Mouse (Mus musculus) kidney, embryonic 14.5 days (tissue): ENCODE measurements at regions not wholly inside any gene's neighbourhood (a gene's known extent, or its start where the extent isn't known, plus 50 kb on each side); places are given as distances from the start of the nearest gene placed in this dataset.
"Not testable (repeated sequence)": the region's sequence is repeated elsewhere in the genome, so short reads cannot be mapped to it uniquely, and the experiment has no call there.

Experiments
- ATAC-seq: fragments of 200-750 bp; cut with Nextera tagmentation; 2 replicates; pipeline ENCODE4 v1.8.0; 2017; ENCODE audit warnings: moderate number of reproducible peaks, mild to moderate bottlenecking, moderate TSS enrichment, moderate library complexity; ENCODE audit not compliant: low FRiP score, low TSS enrichment
- H3K27ac ChIP-seq: fragments of 300-500 bp; sonication (generic); 2 replicates; pipeline ENCODE4 v1.5.1; 2014; ENCODE audit warnings: low read depth, mild to moderate bottlenecking, low read length, moderate library complexity, mixed read lengths
- H3K27me3 ChIP-seq: fragments of 300-500 bp; sonication (generic); 2 replicates; pipeline ENCODE4 v1.6.1; 2014; ENCODE audit warnings: mild to moderate bottlenecking, low read length; ENCODE audit not compliant: control insufficient read depth, insufficient read depth
- H3K36me3 ChIP-seq: fragments of 300-500 bp; sonication (generic); 2 replicates; pipeline ENCODE4 v1.6.1; 2014; ENCODE audit warnings: low read length, mixed read lengths; ENCODE audit not compliant: control insufficient read depth, insufficient read depth
- H3K4me1 ChIP-seq: fragments of 300-500 bp; sonication (generic); 2 replicates; pipeline ENCODE4 v1.6.1; 2014; ENCODE audit warnings: low read length, mixed read lengths; ENCODE audit not compliant: control insufficient read depth, insufficient read depth
- H3K4me2 ChIP-seq: fragments of 300-500 bp; sonication (generic); replicated peaks from 2 replicates; pipeline ENCODE4 v1.6.1; 2014; ENCODE audit warnings: low read depth, mild to moderate bottlenecking, low read length
- H3K4me3 ChIP-seq: fragments of 300-500 bp; sonication (generic); 2 replicates; pipeline ENCODE4 v1.5.1; 2014; ENCODE audit warnings: mild to moderate bottlenecking, low read length
- H3K9ac ChIP-seq: fragments of 300-500 bp; sonication (generic); 2 replicates; pipeline ENCODE4 v1.6.1; 2014; ENCODE audit warnings: low read depth, mild to moderate bottlenecking, low read length, moderate library complexity
- H3K9me3 ChIP-seq: fragments of 300-500 bp; sonication (generic); 2 replicates; pipeline ENCODE4 v1.6.1; 2016; ENCODE audit warnings: low read length; ENCODE audit not compliant: control insufficient read depth
- WGBS: fragments of 180-500 bp; shearing (Covaris S2); extraction: QIAGEN DNeasy Blood & Tissue Kit; methylation state at CpG from one replicate; pipeline ENCODE4 v1.1.7; 2014; 5-methylcytosine and 5-hydroxymethylcytosine counted together

GRCm38 (mm10) chr5:74800351-74800750 lies 97.6 kb upstream of the Lnx1 start:
- Histone ChIP-seq H3K27me3 (0 out of 2 replicates have a peak, but pooled peaks cover 7% of the 10 kb centered on the region), H3K4me2 (no peak overlapping the region), H3K36me3 (no peaks in the 10 kb centered on the region), H3K9ac (no peak overlapping the region), H3K9me3 (no peaks in the 10 kb centered on the region), H3K4me3 (no peak overlapping the region), H3K4me1 (peaks cover 12% of the 10 kb centered on the region; the same call in 1 of the 2 replicates), H3K27ac (no peak overlapping the region)
- ATAC-seq, result no peak
- 47% methylated on average over 9 of the region's 9 CpGs for WGBS

- Histone ChIP-seq H3K4me2 (no peak overlapping the region), H3K4me3 (no peak overlapping the region), H3K27me3 (0 out of 2 replicates have a peak, but pooled peaks cover 4% of the 10 kb centered on the region), H3K36me3 (no peaks in the 10 kb centered on the region), H3K27ac (no peak overlapping the region), H3K9me3 (no peaks in the 10 kb centered on the region; the same call in 1 of the 2 replicates), H3K4me1 (peaks cover 18% of the 10 kb centered on the region), H3K9ac (no peak overlapping the region)
- no peak for ATAC-seq
- WGBS, result 41% methylated on average over 8 of the region's 8 CpGs
Observed at GRCm38 (mm10) chr5:74796421-74797067, 93.8 kb upstream of the Lnx1 start.

GRCm38 (mm10) chr5:74794726-74795125 lies 92.0 kb upstream of the Lnx1 start:
- no peak for ATAC-seq
- Histone ChIP-seq H3K27me3 (no peaks in the 10 kb centered on the region), H3K9ac (no peak overlapping the region), H3K4me3 (no peak overlapping the region), H3K4me2 (no peak overlapping the region), H3K9me3 (no peaks in the 10 kb centered on the region; the same call in 1 of the 2 replicates), H3K27ac (no peak overlapping the region), H3K36me3 (no peaks in the 10 kb centered on the region), H3K4me1 (peaks cover 15% of the 10 kb centered on the region)
- 57% methylated on average over 4 of the region's 4 CpGs for WGBS

GRCm38 (mm10) chr5:74793431-74793830 lies 90.7 kb upstream of the Lnx1 start:
- 60% methylated on average over 4 of the region's 4 CpGs for WGBS
- no peak overlapping the region for H3K4me3 ChIP-seq
- H3K27ac ChIP-seq, result peak overlapping the region; percentile 80; the same call in 1 of the 2 replicates
- H3K4me1 ChIP-seq, result peaks cover 15% of the 10 kb centered on the region
- H3K36me3 ChIP-seq, result no peaks in the 10 kb centered on the region
- H3K9ac ChIP-seq, result no peak overlapping the region
- no peak for ATAC-seq
- no peaks in the 10 kb centered on the region for H3K27me3 ChIP-seq
- no peak overlapping the region for H3K4me2 ChIP-seq
- no peaks in the 10 kb centered on the region; the same call in 1 of the 2 replicates for H3K9me3 ChIP-seq

GRCm38 (mm10) chr5:74792936-74793335 lies 90.2 kb upstream of the Lnx1 start:
- ATAC-seq, result peak; percentile 46; the same call in 1 of the 2 replicates
- Histone ChIP-seq H3K4me1 (peaks cover 15% of the 10 kb centered on the region), H3K36me3 (no peaks in the 10 kb centered on the region), H3K4me3 (no peak overlapping the region), H3K27ac (peak overlapping the region; percentile 86; the same call in 1 of the 2 replicates), H3K9ac (no peak overlapping the region), H3K27me3 (no peaks in the 10 kb centered on the region), H3K9me3 (no peaks in the 10 kb centered on the region; the same call in 1 of the 2 replicates), H3K4me2 (no peak overlapping the region; the same call in 1 of the 2 replicates)
- 6% methylated on average over 8 of the region's 8 CpGs for whole genome bisulfite sequencing

GRCm38 (mm10) chr5:74792301-74792700 lies 89.6 kb upstream of the Lnx1 start:
- Histone ChIP-seq H3K9ac (no peak overlapping the region), H3K9me3 (no peaks in the 10 kb centered on the region; the same call in 1 of the 2 replicates), H3K4me3 (no peak overlapping the region), H3K4me2 (peak overlapping the region; percentile 36; the same call in 1 of the 2 replicates), H3K4me1 (peaks cover 15% of the 10 kb centered on the region), H3K36me3 (no peaks in the 10 kb centered on the region), H3K27me3 (no peaks in the 10 kb centered on the region), H3K27ac (peak overlapping the region; percentile 86)
- peak; percentile 89 for ATAC-seq
- under 1% methylated on average over 7 of the region's 7 CpGs for WGBS

GRCm38 (mm10) chr5:74790501-74790900 lies 87.8 kb upstream of the Lnx1 start:
- not testable (repeated sequence) for H3K4me3 ChIP-seq, H3K27ac ChIP-seq, H3K9ac ChIP-seq, H3K27me3 ChIP-seq, H3K36me3 ChIP-seq, H3K9me3 ChIP-seq, ATAC-seq, H3K4me2 ChIP-seq
- 95% methylated on average over 4 of the region's 4 CpGs for WGBS
- H3K4me1 ChIP-seq, result peaks cover 11% of the 10 kb centered on the region

GRCm38 (mm10) chr5:74783906-74784305 lies 81.2 kb upstream of the Lnx1 start:
- no peaks in the 10 kb centered on the region for H3K4me1 ChIP-seq
- no peak for ATAC-seq
- WGBS, result 78% methylated on average over 9 of the region's 9 CpGs
- H3K4me2 ChIP-seq, result no peak overlapping the region
- no peak overlapping the region for H3K4me3 ChIP-seq
- H3K9ac ChIP-seq, result no peak overlapping the region
- no peaks in the 10 kb centered on the region for H3K36me3 ChIP-seq
- no peaks in the 10 kb centered on the region for H3K9me3 ChIP-seq
- H3K27ac ChIP-seq, result no peak overlapping the region
- H3K27me3 ChIP-seq, result no peaks in the 10 kb centered on the region

GRCm38 (mm10) chr5:74778076-74778465 lies 75.4 kb upstream of the Lnx1 start:
- H3K9me3 ChIP-seq, result no peaks in the 10 kb centered on the region
- no peak overlapping the region for H3K27ac ChIP-seq
- no peak overlapping the region for H3K9ac ChIP-seq
- no peak overlapping the region for H3K4me3 ChIP-seq
- H3K4me1 ChIP-seq, result peaks cover 8% of the 10 kb centered on the region; the same call in 1 of the 2 replicates
- no peaks in the 10 kb centered on the region for H3K27me3 ChIP-seq
- no peak overlapping the region for H3K4me2 ChIP-seq
- ATAC-seq, result no peak
- H3K36me3 ChIP-seq, result no peaks in the 10 kb centered on the region
- WGBS, result 82% methylated on average over 1 of the region's 1 CpGs
